Mouse (Mus musculus) thymus, adult 2 months (tissue): Measurements from ENCODE around the gene Gzme. TPM values are rescaled to one million over a fixed set of nuclear protein-coding genes. Genes with fewer than 3 reads are reported as not detected.
"Not testable (repeated sequence)": the region's sequence is repeated elsewhere in the genome, so short reads cannot be mapped to it uniquely, and the experiment has no call there.

Source experiments
- DNase-seq: peaks from one replicate; pipeline ENCODE4 v3.0.0; 2021
- H3K27ac ChIP-seq: fragments of 200-500 bp; 2 replicates; pipeline ENCODE4 v1.5.1; 2012; ENCODE audit warnings: low read length, control low read depth; ENCODE audit not compliant: control insufficient read depth, insufficient read depth
- H3K27me3 ChIP-seq: fragments of 200-500 bp; 2 replicates; pipeline ENCODE4 v1.6.1; 2012; ENCODE audit warnings: mild to moderate bottlenecking, low read length, moderate library complexity, mixed read lengths; ENCODE audit not compliant: control insufficient read depth, insufficient read depth
- H3K36me3 ChIP-seq: fragments of 200-500 bp; 2 replicates; pipeline ENCODE4 v1.6.1; 2012; ENCODE audit warnings: mild to moderate bottlenecking, low read length, moderate library complexity; ENCODE audit not compliant: control insufficient read depth, insufficient read depth
- H3K4me1 ChIP-seq: fragments of 200-500 bp; replicated peaks from 2 replicates; pipeline ENCODE4 v1.6.1; 2012; ENCODE audit warnings: low read length; ENCODE audit not compliant: control insufficient read depth, insufficient read depth
- H3K4me3 ChIP-seq: fragments of 200-500 bp; 2 replicates; pipeline ENCODE4 v1.5.1; 2012; ENCODE audit warnings: mild to moderate bottlenecking, low read length, control low read depth, moderate library complexity; ENCODE audit not compliant: control insufficient read depth, insufficient read depth
- CTCF ChIP-seq: fragments of 200-500 bp; IDR thresholded peaks from 2 replicates; pipeline ENCODE4 v1.5.1; 2012; ENCODE audit warnings: mild to moderate bottlenecking, control low read depth, low read length, moderate library complexity, borderline replicate concordance; ENCODE audit not compliant: control insufficient read depth, poor library complexity, insufficient read depth; ENCODE audit errors: extremely low read depth
- POLR2A ChIP-seq: fragments of 200-500 bp; IDR thresholded peaks from 2 replicates; pipeline ENCODE4 v1.6.1; 2012; ENCODE audit warnings: mild to moderate bottlenecking, low read length, control low read depth, moderate library complexity; ENCODE audit not compliant: control insufficient read depth, poor library complexity, insufficient read depth; ENCODE audit errors: extremely low read depth
- WGBS: fragments of 180-500 bp; shearing (Covaris S2); methylation state at CpG from one replicate; pipeline ENCODE4 v1.1.7; 2018; 5-methylcytosine and 5-hydroxymethylcytosine counted together
- polyA plus RNA-seq: library from polyadenylated mRNA; depleted of rRNA; stranded (reverse); fragments of >200 nt; gene quantifications from 2 replicates; pipeline ENCODE4 v1.2.3, GENCODE M21; 2012

Gene Gzme
- polyA plus RNA-seq, 1 experiment: not detected

DNA sequence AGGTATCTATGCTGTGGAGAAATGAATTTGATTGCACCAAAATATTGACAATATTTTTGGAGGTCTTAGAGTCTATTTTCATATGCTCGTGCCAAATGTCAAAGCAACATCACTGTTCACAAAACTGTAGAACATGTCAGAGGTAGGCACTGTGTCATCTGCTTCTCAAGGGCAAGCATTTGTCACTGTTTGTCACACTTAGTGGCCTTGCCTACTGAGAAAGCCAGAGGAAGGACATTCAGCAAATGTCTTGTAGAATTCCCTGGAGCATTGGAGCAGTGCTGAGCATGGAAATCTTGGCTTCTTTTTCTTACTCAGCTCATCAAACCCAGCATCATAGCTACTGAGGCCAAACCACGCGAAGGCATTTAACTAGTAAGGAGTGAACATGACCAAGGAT, 3.1 kb upstream of the Gzme start:
- H3K36me3 ChIP-seq: no peaks in the 10 kb centered on the region
- TF ChIP-seq POLR2A (no peak), CTCF (no peak)
- H3K27ac ChIP-seq: no peak overlapping the region
- no peaks in the 10 kb centered on the region for H3K4me1 ChIP-seq
- H3K4me3 ChIP-seq: no peak overlapping the region
- no peaks in the 10 kb centered on the region for H3K27me3 ChIP-seq
- 89% methylated on average over 3 of the region's 3 CpGs for WGBS
- DNase-seq: no peak

DNA sequence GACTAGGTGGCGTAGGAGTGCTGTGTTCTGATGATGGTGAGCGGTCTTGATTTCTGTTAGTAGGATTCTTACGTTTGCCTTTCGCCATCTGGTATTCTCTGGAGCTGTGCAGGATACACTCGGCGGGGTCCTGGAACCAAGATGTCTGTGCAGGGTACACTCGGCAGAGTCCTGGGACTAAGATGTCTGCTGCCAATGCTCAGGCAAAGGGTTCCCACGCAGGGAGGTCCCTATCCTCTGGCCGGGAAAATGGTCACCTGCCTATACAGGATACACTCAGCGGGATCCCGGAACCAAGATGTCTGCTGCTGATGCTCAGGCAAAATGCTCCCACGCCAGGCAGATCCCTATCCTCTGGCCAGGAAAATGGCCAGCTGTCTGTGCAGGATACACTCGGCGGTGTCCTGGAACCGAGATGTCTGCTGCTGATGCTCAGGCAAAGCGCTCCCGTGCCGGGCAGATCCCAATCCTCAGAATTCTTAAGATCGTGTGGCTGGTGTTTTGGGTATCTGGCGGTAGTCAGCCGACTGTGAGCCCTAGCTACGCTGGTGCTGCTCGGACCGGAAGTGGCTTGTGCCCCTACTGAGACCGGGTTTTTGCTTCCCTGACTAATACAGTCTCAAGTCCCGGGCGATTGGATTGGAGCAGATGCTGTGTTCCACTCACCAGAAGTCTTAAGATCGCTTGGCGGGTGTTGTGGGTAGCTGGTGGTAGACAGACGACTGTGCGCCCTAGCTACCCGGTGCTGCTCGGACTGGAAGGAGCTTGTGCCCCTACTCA, 4.7 kb downstream of the Gzme start:
- H3K4me1 ChIP-seq, H3K27me3 ChIP-seq, H3K4me3 ChIP-seq, DNase-seq, H3K27ac ChIP-seq, H3K36me3 ChIP-seq: not testable (repeated sequence)
- WGBS: 95% methylated on average over 33 of the region's 33 CpGs

GRCm38 (mm10) chr14:56105447-56106180, 14.8 kb downstream of the Gzme start:
- Histone ChIP-seq H3K36me3 (no peaks in the 10 kb centered on the region), H3K4me3 (no peak overlapping the region), H3K27ac (no peak overlapping the region), H3K4me1 (no peaks in the 10 kb centered on the region), H3K27me3 (no peaks in the 10 kb centered on the region)
- DNase-seq: no peak
- TF ChIP-seq CTCF (no peak), POLR2A (no peak)
- WGBS: 67% methylated on average over 13 of the region's 13 CpGs

- TF ChIP-seq CTCF: no peak
- no peak for TF ChIP-seq POLR2A
- H3K4me1 ChIP-seq: no peaks in the 10 kb centered on the region
- H3K27ac ChIP-seq: no peak overlapping the region
- no peak for DNase-seq
- H3K36me3 ChIP-seq: no peaks in the 10 kb centered on the region
- WGBS: 83% methylated on average over 5 of the region's 5 CpGs
- no peaks in the 10 kb centered on the region for H3K27me3 ChIP-seq
- no peak overlapping the region for H3K4me3 ChIP-seq
Measured at GRCm38 (mm10) chr14:56105016-56105415, 15.4 kb downstream of the Gzme start.

- Histone ChIP-seq H3K36me3 (no peaks in the 10 kb centered on the region), H3K4me3 (no peak overlapping the region), H3K4me1 (no peaks in the 10 kb centered on the region), H3K27me3 (no peaks in the 10 kb centered on the region), H3K27ac (no peak overlapping the region)
- no peak for TF ChIP-seq CTCF
- WGBS: 66% methylated on average over 3 of the region's 3 CpGs
- no peak for DNase-seq
Measured at GRCm38 (mm10) chr14:56103452-56103851, 17.0 kb downstream of the Gzme start.

DNA sequence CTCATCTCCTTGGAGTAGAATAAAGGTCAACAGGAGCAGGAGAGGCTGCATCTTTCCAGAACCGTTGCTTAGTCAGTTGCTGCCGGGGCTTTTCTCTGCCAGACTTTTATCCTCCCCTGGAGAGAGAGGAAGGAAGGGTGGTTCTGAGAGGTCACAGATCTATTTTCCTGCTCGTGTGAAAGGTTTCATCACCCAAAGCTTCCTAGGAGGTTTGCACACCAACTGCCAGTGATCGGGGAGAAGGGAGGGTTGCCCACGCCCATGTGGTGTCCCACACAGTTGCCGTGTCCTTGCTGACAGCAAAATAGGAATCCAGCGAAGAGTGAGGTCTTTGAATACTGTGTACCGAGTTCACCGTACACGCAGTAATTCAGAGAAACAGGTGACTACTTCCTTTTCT, 18.0 kb downstream of the Gzme start, which contains the start of gene Ctsg:
Gene Ctsg (minus strand): TSS at position 189 of the 400 bp plus-strand sequence.
- H3K36me3 ChIP-seq: no peaks in the 10 kb centered on the region
- no peak for TF ChIP-seq CTCF
- TF ChIP-seq POLR2A: no peak
- H3K27ac ChIP-seq: no peak within 1 kb of the TSS
- DNase-seq: no peak
- H3K4me1 ChIP-seq: no peaks in the 10 kb centered on the region
- no peak within 1 kb of the TSS for H3K4me3 ChIP-seq
- H3K27me3 ChIP-seq: no peaks in the 10 kb centered on the region
- 19% methylated on average over 10 of the region's 10 CpGs for WGBS
